Mouse (Mus musculus): ENCODE measurements at regions not wholly inside any gene's neighbourhood (a gene's known extent, or its start where the extent isn't known, plus 50 kb on each side); places are given as distances from the start of the nearest gene placed in this dataset.

DNA sequence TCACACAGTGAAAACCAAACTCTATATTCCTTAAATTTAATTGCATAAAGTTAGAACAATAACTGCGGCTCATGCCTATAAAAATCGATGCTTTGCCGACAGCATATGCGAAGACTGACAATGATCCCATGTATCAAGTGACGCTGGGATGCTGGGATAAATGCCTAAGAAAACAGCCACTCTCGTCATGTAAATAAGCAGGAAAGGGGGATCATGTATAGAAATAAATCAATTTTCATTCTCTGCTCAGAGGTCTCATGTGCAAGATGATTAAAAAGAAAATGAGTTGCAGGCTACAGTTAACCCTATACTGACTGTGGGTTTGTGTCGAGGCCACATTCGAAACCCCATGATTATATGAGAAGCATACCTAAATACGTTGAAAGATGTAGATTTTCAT, 411.2 kb downstream of the Rnd3 start:
- intact Hi-C loops (cut with DNase I) = no loop called here

DNA sequence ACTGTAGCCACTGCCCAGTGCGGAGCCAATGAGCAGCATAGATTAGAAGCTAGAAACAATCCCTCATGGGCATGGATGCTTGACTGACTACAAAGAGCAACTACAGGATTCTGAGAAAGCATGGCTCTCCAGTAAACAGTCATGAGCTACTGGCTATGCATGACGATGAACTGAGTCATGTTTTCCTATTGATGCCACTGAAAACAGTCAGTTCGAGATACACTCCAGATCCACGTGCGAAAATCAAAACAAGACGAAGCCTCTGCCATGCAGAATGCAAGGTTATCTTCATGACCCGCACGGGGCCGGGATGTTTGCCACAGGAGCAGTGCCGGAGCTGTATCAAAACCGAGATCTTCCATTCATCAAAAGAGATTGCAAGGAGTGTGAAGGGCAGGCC, 413.9 kb downstream of the Rnd3 start:
- intact Hi-C loops (cut with DNase I) = no loop called here
- no peak for DNase-seq

More for the DNA sequence above, 411.2 kb downstream of the Rnd3 start:
- no peak for DNase-seq

DNA sequence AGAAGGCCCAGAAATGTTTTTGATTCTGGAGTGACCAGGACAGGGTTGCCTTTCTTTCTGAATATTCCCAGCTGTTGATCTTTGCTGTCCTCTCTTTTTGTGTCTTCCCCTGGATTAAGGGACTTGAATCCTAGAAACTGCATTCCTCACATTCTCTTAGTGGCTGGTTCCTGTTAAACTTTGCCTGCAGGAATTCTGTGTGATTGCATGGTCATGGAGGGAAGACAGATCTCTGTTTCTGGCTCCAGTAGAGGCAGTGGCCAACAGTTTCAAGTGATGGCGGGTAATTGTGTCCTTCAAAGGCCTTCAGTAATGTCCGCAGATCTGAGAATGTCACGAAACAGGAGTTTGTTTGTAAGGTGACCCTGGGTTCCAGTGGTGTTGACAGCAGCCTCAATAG, 410.1 kb upstream of the Mmadhc start:
- intact Hi-C loops (cut with DNase I) = no loop called here
- no peak for DNase-seq

DNA sequence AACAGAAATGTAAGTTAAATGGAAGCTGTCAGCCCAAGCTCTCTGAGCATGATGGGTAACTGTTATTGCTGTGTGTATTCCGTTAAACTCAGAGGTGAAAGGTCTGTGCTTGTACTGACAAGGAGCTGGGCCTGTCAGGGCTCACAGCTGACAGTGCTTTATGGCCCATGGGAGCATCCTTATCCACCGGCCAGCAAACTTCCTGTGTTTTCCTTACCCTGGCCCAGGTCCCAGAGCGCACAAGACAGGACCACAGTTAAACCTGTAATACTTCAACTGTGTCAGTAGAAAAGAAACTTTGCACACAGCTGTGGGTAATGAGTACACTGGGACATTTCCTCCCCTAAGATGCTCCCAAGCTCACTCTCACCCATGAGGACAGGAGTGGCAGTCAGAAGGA, 407.7 kb upstream of the Mmadhc start:
- DNase-seq = peak; percentile 53 to 56
- intact Hi-C loops (cut with DNase I) = no loop called here

DNA sequence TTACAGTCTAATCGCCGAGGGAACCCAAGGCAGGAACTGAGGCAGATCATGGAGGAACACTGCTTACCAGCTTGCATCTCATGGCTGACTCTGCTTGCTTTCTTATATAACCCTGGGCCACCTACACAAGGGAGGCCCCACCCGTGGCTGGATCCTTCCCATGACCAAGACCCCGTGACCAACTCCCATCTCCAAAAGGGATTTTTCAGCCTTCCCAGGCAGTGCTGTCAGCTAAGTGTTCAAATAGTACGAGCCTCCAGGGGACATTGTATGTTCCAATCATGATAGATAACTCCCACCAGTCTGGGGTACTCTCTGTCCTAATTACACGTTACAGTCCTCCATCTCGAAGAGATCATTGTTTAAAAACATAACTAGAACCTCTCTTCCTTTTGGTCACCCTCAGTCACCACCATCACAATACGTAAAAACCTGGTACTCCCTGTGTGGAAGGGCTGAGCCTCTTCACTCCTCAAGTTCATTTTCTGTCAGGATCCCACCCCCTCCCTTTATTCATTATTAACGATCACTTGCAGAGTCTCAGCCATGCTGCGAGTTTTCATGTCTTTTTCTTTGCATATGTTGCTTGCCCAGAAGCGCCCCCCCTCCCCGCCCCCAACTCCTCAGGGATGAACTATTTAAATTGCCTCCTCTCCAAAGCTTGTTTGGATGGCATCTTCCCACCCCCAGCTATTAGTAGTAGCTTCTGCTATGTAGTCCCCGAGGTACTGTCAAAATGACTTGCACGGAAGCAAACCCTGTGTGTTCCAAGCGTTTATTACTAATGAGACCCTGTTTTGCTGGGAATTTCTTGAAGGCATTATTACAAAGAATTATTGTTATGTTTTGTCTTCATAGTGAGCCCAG, 406.2 kb upstream of the Mmadhc start:
- no peak for DNase-seq
- intact Hi-C loops (cut with DNase I) = no loop called here

DNA sequence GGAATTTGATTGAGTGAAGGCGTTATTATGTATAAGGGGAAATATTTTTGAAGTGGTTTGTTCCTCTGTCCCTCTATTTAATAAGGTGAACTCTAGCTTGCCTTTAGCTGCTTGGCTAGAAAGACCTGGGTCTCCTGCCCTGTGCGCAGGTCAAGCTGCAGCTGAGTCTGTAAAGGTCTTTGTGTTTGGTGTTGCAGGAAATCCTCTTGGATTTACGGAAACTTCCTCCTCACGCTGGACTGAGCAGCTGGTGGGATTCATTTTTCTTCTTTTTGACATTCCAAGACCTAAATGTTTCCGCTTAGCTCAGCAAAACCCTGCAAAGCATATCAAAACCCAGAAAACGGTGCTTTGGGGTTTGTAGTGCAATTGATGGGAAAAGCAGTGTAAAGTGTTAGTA, 402.2 kb upstream of the Mmadhc start:
- intact Hi-C loops (cut with DNase I) = no loop called here
- no peak for DNase-seq

DNA sequence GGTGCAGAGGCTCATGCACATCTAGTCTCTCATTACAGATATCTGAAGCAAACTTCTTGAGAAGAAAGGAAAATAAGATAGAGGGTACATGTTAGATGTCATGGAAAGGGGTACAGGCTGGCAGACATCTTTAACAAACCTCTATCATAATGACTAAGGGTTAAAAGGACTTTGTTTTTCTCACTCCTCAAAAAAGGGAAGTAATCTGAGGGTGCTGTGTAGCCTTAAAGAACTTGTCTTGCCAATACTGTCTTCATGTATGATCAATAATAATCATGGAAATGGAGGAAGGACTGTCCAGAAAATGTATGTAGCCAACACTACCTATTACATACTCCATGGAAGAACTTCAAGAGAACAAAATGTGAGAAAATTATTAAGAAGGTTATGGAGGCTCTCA, 400.0 kb upstream of the Mmadhc start:
- intact Hi-C loops (cut with DNase I) = no loop called here

DNA sequence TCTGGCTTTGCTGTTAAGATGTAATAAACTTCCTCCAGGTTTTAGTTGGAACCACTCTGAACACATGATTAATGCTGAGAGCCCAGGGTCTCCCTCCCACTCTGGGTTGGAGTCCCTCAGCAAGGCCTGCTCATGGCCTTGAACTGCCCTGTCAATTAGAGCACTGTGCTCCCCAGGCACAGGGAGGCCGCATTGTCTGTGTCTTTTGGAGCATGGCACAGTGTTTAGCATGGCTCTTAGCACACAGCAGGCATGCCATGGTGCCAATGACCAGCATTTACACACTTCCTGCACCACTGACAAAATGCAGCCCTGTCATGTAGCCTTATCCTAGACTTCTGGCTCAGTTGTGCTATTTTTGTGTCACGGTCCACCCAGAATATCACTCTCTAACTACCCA, 398.2 kb upstream of the Mmadhc start:
- intact Hi-C loops (cut with DNase I) = no loop called here
- no peak for DNase-seq

More for the DNA sequence above, 400.0 kb upstream of the Mmadhc start:
- DNase-seq = no peak

DNA sequence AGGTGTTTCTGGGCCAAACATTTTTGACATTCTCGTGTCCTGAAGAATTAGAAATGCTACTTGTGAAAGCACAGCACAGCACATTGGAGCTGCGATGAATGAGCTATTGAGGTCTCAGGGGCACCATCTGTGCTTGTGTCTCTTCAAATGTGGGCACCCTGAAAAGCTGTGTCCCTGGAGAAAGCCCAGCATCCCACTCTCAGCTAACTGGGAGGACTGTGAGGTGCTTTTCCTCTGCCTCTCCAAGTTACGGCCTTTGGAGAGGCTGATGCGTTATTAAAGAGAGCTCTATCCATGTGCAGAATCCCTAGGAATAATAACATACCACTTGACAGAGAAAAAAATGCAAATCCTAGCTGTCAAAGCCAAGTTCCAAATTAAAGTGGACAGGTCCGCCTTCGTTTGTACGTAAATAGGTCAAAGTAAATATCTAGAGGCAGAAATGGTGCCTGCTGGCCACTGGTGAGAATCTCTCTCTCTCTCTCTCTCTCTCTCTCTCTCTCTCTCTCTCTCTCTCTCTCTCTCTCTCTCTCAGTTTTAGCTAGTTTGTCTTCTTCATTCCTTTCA, 397.3 kb upstream of the Mmadhc start:
- intact Hi-C loops (cut with DNase I) = no loop called here
- DNase-seq = no peak

DNA sequence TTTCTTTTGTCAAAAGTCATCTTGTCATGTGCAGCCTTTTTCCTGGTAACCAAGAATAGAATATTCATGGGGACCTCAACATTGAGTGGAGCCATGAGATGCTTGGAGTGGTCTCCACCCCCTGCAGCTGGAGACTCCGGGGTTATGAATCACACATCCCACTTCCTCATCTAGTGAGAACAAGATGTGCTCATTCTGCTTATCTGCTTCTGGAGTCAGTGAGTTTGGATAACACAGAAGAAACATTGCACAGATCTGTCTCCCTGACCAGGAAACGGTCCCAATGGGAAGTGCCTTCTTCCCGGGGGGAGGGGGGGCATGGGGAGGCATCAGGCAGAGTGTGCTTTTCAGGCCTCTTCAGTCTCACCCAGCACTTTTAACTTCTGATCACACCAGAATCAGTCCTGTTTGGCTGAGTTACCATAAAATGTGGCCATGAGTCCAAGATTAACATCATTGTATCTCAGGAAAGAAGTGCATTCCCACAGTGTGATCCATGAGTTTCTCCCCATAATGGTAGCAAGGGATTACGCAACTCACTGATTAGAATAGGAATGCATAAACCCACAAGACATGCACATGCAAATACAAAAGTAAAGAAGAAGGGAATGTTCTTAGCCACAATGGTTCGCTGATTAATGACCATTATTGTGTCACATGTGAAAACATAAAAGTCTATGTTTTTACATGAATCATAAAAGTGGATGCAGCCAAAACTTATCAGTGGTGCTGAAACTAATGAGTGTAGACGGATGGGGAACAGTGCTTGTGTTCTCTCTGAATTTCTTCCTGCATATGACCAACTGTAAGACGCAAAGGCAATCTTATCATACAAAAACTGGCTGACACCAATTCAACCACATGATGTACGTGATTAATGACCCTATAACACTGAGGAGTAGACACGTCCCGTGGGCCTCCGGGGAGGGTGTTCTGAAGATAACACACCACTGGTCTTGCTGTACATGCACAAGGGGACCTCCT, 393.8 kb upstream of the Mmadhc start:
- intact Hi-C loops (cut with DNase I) = no loop called here
- DNase-seq = peak; percentile 28 to 38

DNA sequence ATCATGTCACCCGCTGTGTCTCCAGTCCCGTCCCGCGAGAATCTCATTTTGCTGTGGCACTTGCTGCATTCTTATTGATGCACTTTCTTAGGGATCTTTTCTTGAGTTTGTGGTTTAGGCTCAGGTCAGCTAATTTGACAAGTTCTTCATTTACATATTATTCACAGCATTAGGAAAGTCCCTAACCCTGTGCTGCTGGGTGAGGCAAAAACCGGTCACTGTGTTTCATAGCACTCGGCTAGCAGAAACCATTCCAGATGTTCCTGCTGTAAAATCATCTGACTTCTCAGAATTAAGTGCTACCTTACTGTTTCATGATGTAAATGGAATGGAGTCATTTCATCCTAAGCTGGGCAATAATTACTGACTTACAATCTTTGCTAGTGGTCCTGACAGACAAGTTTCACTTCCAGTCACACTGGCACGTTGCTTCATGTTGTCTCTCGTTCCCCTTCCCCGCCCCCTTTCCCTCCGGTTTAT, 391.1 kb upstream of the Mmadhc start:
- intact Hi-C loops (cut with DNase I) = no loop called here

DNA sequence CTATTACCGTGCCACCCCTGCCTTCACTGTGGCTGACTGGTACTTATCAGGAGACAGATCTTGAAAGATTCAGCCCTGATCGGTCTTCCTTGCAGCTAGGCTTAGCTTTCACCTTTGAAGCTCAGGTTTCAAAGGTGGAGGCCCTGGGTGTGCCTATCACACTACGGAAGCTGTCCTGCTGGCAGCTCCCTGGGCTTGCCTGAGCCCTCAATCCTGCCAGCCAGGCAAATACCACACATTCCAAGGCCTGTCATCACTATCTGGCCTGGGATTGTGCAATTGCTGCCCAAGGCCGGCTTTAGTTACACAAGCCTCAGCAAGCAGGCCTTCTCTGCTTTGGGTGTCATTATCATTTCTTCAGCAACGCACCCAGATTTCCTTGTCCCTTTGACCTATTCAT, 390.6 kb upstream of the Mmadhc start:
- intact Hi-C loops (cut with DNase I) = no loop called here
- peak; percentile 25 to 35 for DNase-seq

More for the DNA sequence above, 391.1 kb upstream of the Mmadhc start:
- no peak for DNase-seq

DNA sequence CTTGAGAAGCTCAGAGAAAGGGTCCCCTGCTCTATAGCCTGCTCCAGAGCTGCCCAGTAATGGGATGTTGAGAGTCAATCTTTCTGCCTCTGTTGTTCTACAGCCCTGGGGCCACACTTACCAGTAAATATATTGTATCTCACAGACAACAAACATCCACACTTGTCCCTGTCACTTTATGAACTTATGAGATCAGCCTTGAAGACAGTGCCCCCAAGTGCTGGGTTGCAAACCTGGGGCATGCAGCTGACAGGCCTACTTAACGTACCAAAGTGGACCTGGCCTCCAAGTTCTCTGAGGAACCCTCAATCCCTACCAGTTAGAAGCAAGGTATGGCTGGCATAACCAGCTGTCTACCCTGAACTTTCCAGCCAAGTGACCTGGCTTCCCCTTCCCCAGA, 380.9 kb upstream of the Mmadhc start:
- intact Hi-C loops (cut with DNase I) = no loop called here
- no peak for DNase-seq

DNA sequence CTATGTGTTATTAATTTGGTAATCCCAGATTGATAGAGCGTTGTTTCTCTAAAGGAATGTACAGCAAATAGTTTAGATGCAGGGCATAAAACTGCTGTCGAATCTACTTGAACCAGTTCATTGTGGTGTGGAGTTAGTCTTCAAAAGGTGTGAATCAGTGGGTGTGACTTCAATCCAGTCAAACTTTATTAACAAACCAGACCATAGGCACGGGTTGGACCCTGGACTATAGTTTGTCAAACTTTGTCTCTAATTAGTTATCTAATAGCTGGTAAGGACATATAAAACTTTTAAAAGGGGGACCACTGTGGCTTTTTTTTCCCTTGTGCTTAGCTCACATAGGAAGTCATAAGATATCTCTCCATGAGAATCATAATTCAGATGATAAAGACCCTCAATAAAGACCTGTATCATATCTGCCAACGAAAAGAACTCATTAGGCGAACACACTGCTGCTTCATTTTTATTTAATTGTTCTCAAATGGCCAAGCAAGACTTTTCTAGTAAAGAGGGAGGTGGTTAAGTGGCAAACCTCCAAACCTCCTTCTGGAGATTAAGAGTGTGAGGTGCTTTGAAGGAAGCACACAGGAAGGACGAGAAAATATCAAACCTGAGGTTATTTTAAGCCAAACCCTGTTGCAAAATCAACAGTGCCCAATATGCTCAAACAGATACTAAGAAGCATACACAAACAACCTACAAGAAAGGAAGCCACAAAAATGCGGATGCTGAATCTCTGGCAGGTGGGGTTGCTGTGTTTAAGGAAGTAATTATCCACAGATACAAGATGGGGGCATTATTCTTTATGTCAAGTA, 379.3 kb upstream of the Mmadhc start:
- DNase-seq = no peak
- intact Hi-C loops (cut with DNase I) = no loop called here

DNA sequence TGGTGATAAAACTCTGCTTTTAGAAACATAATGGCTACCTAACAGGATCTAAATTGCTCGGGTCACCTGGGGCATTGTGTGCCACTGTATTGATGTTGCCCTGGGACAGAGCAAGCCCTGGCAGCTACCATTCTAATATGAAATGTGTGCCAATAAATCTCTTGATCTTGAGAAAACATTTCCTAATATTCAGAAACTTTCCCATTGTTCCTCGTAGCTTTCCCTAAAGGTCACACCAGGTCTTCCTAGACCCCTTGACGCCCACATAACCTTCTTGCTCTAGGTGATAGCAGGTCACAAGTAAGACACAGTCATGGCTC, 378.2 kb upstream of the Mmadhc start:
- no peak for DNase-seq
- intact Hi-C loops (cut with DNase I) = no loop called here

DNA sequence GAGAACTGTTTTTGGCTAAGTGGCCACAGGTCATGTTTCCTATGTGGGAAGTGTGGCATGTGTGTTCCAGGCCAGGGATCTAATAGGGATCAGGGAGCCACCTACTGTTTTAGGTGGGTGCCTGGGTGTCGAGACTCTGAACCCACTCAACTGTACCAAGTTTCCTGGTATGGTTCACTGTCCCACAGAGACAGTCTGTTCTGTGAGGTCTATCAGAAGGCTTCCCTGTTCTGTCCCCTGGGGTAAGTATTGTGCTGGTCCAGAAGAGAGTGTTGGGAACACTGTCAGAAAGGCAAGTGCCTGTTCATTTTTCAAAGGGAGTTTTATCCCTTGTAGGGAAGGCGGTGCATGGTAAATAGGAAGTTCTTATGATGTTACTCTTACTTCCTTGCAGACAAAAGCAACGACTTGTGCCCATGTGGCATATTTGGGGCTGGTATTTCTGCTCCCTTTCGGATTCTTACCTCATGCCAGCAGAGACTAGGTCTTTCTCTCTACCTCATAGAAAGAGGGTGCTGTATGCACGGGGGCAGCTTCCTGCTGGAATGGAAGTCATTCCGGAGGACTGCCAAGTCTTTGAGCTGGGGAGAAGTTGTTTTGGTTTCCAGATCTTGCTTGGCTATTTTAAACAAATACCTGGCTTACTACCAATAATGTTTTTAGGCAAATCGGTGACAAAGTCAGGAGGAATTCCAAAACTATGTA, 377.7 kb upstream of the Mmadhc start:
- peak in 1 of 2 experiments; percentile 35 for DNase-seq

DNA sequence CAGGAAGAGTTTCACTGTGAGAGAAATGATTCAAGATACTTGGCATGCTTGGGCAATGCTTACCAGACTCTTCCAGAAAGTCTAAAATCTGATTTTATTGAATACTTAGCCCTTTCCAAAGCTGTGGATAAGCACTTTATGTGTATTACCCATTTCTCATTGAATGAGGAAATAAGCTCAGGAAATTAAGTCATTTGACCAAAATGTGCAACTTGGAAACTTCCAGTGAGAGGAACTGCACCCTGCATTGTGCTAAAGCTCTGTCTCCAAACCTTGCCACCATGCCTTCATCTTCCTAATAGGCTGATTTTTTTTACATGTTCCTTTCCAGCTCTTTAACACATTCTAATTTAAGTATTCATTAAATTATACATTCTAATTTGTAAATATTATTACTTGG, 372.7 kb upstream of the Mmadhc start:
- intact Hi-C loops (cut with DNase I) = no loop called here
- no peak for DNase-seq

More for the DNA sequence above, 377.7 kb upstream of the Mmadhc start:
- intact Hi-C loops (cut with DNase I) = no loop called here

DNA sequence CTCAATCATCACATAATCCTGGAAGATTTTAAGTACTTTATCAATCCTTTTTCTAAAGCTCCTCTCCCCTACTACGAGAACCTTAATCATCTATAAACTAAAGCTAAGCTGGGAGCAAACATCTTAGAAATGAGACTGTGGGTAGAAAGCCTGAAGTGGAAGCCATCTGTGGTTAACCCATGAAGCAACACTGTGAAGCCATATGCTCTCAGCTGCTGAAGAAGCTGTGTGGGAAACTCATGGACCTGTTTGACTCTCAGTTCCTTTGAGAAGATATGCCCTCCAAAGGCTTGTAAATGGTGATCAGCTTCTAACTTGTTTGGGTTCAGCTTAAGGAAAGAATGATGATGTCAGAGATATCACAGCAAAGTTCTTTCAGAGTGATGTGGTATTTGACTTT, 372.2 kb upstream of the Mmadhc start:
- intact Hi-C loops (cut with DNase I) = no loop called here
- DNase-seq = no peak

DNA sequence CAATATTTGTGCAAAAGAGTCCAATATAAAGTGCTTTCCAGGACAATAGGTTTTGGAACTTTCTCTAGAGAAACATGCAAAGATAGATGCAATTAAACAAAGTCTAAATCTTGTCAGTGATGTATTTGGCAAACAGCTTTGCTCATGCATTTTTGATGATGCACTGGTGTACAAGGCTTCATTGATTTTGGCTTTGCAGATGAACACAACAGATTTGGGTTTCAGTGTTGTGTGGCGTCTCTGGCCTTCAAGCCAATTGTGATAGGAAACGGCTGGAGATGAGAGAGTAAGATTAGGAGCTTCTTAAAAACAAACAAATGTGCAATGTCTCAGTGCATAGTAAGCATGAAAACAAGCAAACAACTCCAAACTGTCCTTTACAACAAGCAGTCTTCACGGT, 370.6 kb upstream of the Mmadhc start:
- no peak for DNase-seq
- intact Hi-C loops (cut with DNase I) = no loop called here

DNA sequence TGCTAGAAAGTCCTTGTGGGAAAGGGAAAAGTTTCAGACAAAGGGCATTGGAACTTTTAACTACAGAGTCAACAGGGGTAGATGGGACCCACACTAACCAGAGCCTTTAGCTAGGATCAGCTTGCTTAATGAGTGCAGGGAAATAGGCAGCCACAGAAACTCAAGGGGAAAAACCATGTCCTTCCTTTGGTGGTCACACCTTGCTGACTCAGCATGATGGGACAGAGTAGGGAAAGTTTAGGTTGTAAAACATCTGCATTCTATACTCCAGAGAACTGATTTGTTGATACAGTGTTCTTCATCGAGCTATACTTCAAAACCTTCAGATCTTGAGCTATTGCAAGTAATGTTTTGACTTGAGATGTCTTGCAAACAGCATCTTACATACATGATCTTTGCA, 365.9 kb upstream of the Mmadhc start:
- intact Hi-C loops (cut with DNase I) = no loop called here
- DNase-seq = no peak

Measured in heart, postnatal 14 days (tissue).